Mouse (Mus musculus): Measurements from ENCODE around the gene Nectin2.
"Not testable (repeated sequence)": the region's sequence is repeated elsewhere in the genome, so short reads cannot be mapped to it uniquely, and the experiment has no call there.

The Nectin2 gene

GRCm38 (mm10) chr7:19750217-19751069, at the start of gene Nectin2:
Gene Nectin2, minus strand, starts transcription at chr7:19750483.
- DNase-seq (ENCODE audit: low spot score in 2 of 2) = peak; percentile 88 to 89

GRCm38 (mm10) chr7:19796697-19797588, 46.7 kb upstream of the Nectin2 start, which contains the start of gene Cblc:
Gene Cblc, minus strand, starts transcription at chr7:19796809.
- DNase-seq (ENCODE audit: low spot score in 2 of 2) = peak in 1 of 2 experiments; percentile 60

- no peak for DNase-seq (ENCODE audit: low spot score in 2 of 2)
Observed at GRCm38 (mm10) chr7:19796254-19796653, 46.0 kb upstream of the Nectin2 start.

- DNase-seq (ENCODE audit: low spot score in 2 of 2) = no peak
Observed at GRCm38 (mm10) chr7:19795236-19795635, 45.0 kb upstream of the Nectin2 start.

GRCm38 (mm10) chr7:19792701-19793630, 42.7 kb upstream of the Nectin2 start:
- no peak for DNase-seq (ENCODE audit: low spot score in 2 of 2)

- not testable (repeated sequence) for DNase-seq (ENCODE audit: low spot score in 2 of 2)
Observed at GRCm38 (mm10) chr7:19791504-19791903, 41.2 kb upstream of the Nectin2 start.

- peak; percentile 80 to 91 for DNase-seq (ENCODE audit: low spot score in 2 of 2)
Observed at GRCm38 (mm10) chr7:19789904-19790347, 39.6 kb upstream of the Nectin2 start.

GRCm38 (mm10) chr7:19785874-19786458, 35.7 kb upstream of the Nectin2 start:
- DNase-seq (ENCODE audit: low spot score in 2 of 2) = no peak

- DNase-seq (ENCODE audit: low spot score in 2 of 2) = no peak
Observed at GRCm38 (mm10) chr7:19784764-19785535, 34.7 kb upstream of the Nectin2 start.

- no peak for DNase-seq (ENCODE audit: low spot score in 2 of 2)
Observed at GRCm38 (mm10) chr7:19783630-19784029, 33.3 kb upstream of the Nectin2 start.

- DNase-seq (ENCODE audit: low spot score in 2 of 2) = no peak
Observed at GRCm38 (mm10) chr7:19782645-19783044, 32.4 kb upstream of the Nectin2 start.

GRCm38 (mm10) chr7:19781741-19782140, 31.5 kb upstream of the Nectin2 start:
- DNase-seq (ENCODE audit: low spot score in 2 of 2) = no peak

GRCm38 (mm10) chr7:19779903-19780302, 29.6 kb upstream of the Nectin2 start:
- no peak for DNase-seq (ENCODE audit: low spot score in 2 of 2)

GRCm38 (mm10) chr7:19778645-19779044, 28.4 kb upstream of the Nectin2 start:
- no peak for DNase-seq (ENCODE audit: low spot score in 2 of 2)

GRCm38 (mm10) chr7:19777049-19777723, 26.9 kb upstream of the Nectin2 start:
- no peak for DNase-seq (ENCODE audit: low spot score in 2 of 2)

GRCm38 (mm10) chr7:19771682-19772081, 21.4 kb upstream of the Nectin2 start:
- no peak for DNase-seq (ENCODE audit: low spot score in 2 of 2)

- no peak for DNase-seq (ENCODE audit: low spot score in 2 of 2)
Observed at GRCm38 (mm10) chr7:19770984-19771391, 20.7 kb upstream of the Nectin2 start, which contains the start of gene Bcam. Gene Bcam, minus strand, starts transcription at chr7:19771016.

GRCm38 (mm10) chr7:19770375-19770754, 20.1 kb upstream of the Nectin2 start:
- peak; percentile 58 to 76 for DNase-seq (ENCODE audit: low spot score in 2 of 2)
